Mouse (Mus musculus) embryonic facial prominence, embryonic 15.5 days (tissue): Measurements from ENCODE around the gene Sf3b3. TPM values are rescaled to one million over a fixed set of nuclear protein-coding genes. Genes with fewer than 3 reads are reported as not detected.
"Not testable (repeated sequence)": the region's sequence is repeated elsewhere in the genome, so short reads cannot be mapped to it uniquely, and the experiment has no call there.

ENCODE experiments used
- ATAC-seq: fragments of 200-750 bp; cut with Nextera tagmentation; 2 replicates; pipeline ENCODE4 v1.8.0; 2017; ENCODE audit warnings: low read depth, moderate TSS enrichment; ENCODE audit not compliant: insufficient number of reproducible peaks, low FRiP score, low TSS enrichment
- H3K27ac ChIP-seq: fragments of 300-500 bp; sonication (generic); replicated peaks from 2 replicates; pipeline ENCODE4 v1.5.1; 2015; ENCODE audit warnings: mild to moderate bottlenecking, inconsistent platforms
- H3K27me3 ChIP-seq: fragments of 300-500 bp; sonication (generic); 2 replicates; pipeline ENCODE4 v1.6.1; 2015; ENCODE audit warnings: inconsistent platforms
- H3K36me3 ChIP-seq: fragments of 300-500 bp; sonication (generic); 2 replicates; pipeline ENCODE4 v1.6.1; 2015; ENCODE audit warnings: mild to moderate bottlenecking, inconsistent platforms
- H3K4me1 ChIP-seq: fragments of 300-500 bp; sonication (generic); 2 replicates; pipeline ENCODE4 v1.6.1; 2015; ENCODE audit warnings: inconsistent platforms
- H3K4me2 ChIP-seq: fragments of 300-500 bp; sonication (generic); replicated peaks from 2 replicates; pipeline ENCODE4 v1.6.1; 2015; ENCODE audit warnings: mild to moderate bottlenecking, inconsistent platforms
- H3K4me3 ChIP-seq: fragments of 300-500 bp; sonication (generic); replicated peaks from 2 replicates; pipeline ENCODE4 v1.5.1; 2015; ENCODE audit warnings: mild to moderate bottlenecking, inconsistent platforms
- H3K9ac ChIP-seq: fragments of 300-500 bp; sonication (generic); 2 replicates; pipeline ENCODE4 v1.6.1; 2015; ENCODE audit warnings: inconsistent platforms
- H3K9me3 ChIP-seq: fragments of 300-500 bp; sonication (generic); replicated peaks from 2 replicates; pipeline ENCODE4 v1.6.1; 2016; ENCODE audit warnings: inconsistent platforms
- WGBS: fragments of 180-500 bp; shearing (Covaris S2); methylation state at CpG from one replicate; pipeline ENCODE4 v1.1.7; 2015; 5-methylcytosine and 5-hydroxymethylcytosine counted together
- polyA plus RNA-seq: library from polyadenylated mRNA; unstranded; fragments of >200 nt; fragmentation: Nextera tagmentation; extraction: Ambion mirVana; gene quantifications from 2 replicates; pipeline ENCODE4 v1.2.1, GENCODE M21; 2015

Sf3b3 gene
- polyA plus RNA-seq, 1 experiment from 2014 or later = 130 TPM

- H3K4me3 ChIP-seq = no peak overlapping the region
- H3K9ac ChIP-seq = no peak overlapping the region
- ATAC-seq = no peak
- H3K27ac ChIP-seq = peak overlapping the region; percentile 58
- H3K9me3 ChIP-seq = no peaks in the 10 kb centered on the region
- WGBS = 50% methylated on average over 12 of the region's 12 CpGs
- H3K36me3 ChIP-seq = no peaks in the 10 kb centered on the region
- peaks cover 38% of the 10 kb centered on the region for H3K4me1 ChIP-seq
- no peak overlapping the region; the same call in 1 of the 2 replicates for H3K4me2 ChIP-seq
- H3K27me3 ChIP-seq = no peaks in the 10 kb centered on the region
Observed at GRCm38 (mm10) chr8:110788981-110789380, 57.6 kb downstream of the Sf3b3 start.

- ATAC-seq = no peak
- H3K36me3 ChIP-seq = no peaks in the 10 kb centered on the region
- no peaks in the 10 kb centered on the region for H3K9me3 ChIP-seq
- H3K9ac ChIP-seq = no peak overlapping the region
- H3K27ac ChIP-seq = no peak overlapping the region
- H3K4me2 ChIP-seq = no peak overlapping the region
- WGBS = 59% methylated on average over 9 of the region's 9 CpGs
- peaks cover 24% of the 10 kb centered on the region for H3K4me1 ChIP-seq
- H3K27me3 ChIP-seq = no peaks in the 10 kb centered on the region
- no peak overlapping the region for H3K4me3 ChIP-seq
Observed at GRCm38 (mm10) chr8:110787411-110787954, 59.1 kb downstream of the Sf3b3 start.

DNA sequence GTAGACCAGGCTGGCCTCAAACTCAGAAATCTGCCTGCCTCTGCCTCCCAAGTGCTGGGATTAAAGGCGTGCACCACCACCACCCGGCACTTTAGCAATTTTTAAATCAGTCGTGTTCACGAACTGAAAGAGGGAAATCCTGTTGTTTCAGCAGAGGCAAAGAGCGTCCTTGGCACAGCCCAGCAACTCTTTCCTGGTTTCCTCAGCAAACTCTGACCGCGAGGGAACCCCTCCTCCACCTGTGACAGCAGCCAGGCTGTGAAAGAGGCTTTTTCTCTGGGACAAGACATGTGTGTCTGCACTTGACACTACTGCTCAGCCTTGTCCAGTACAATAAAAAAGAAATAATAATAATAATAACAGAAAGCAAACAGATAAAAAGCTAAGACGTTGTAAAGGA lies 59.7 kb downstream of the Sf3b3 start:
- H3K27ac ChIP-seq = no peak overlapping the region
- ATAC-seq = no peak
- H3K4me3 ChIP-seq = no peak overlapping the region
- no peaks in the 10 kb centered on the region for H3K36me3 ChIP-seq
- no peaks in the 10 kb centered on the region for H3K27me3 ChIP-seq
- 78% methylated on average over 8 of the region's 8 CpGs for WGBS
- peaks cover 24% of the 10 kb centered on the region for H3K4me1 ChIP-seq
- H3K4me2 ChIP-seq = no peak overlapping the region
- H3K9me3 ChIP-seq = no peaks in the 10 kb centered on the region
- H3K9ac ChIP-seq = no peak overlapping the region

- WGBS = 78% methylated on average over 7 of the region's 7 CpGs
- H3K27ac ChIP-seq, H3K9me3 ChIP-seq, H3K4me3 ChIP-seq, H3K9ac ChIP-seq, H3K36me3 ChIP-seq, H3K4me2 ChIP-seq, H3K27me3 ChIP-seq, ATAC-seq: not testable (repeated sequence)
- peaks cover 24% of the 10 kb centered on the region for H3K4me1 ChIP-seq
Observed at GRCm38 (mm10) chr8:110786501-110786900, 60.1 kb downstream of the Sf3b3 start.

GRCm38 (mm10) chr8:110785366-110785765 lies 61.2 kb downstream of the Sf3b3 start:
- no peak overlapping the region for H3K4me3 ChIP-seq
- no peak for ATAC-seq
- H3K27me3 ChIP-seq = no peaks in the 10 kb centered on the region
- no peaks in the 10 kb centered on the region for H3K9me3 ChIP-seq
- no peak overlapping the region for H3K4me2 ChIP-seq
- no peak overlapping the region for H3K9ac ChIP-seq
- H3K36me3 ChIP-seq = no peaks in the 10 kb centered on the region
- 65% methylated on average over 2 of the region's 2 CpGs for WGBS
- H3K4me1 ChIP-seq = peaks cover 16% of the 10 kb centered on the region
- H3K27ac ChIP-seq = no peak overlapping the region

- no peaks in the 10 kb centered on the region for H3K9me3 ChIP-seq
- no peak overlapping the region for H3K4me2 ChIP-seq
- H3K4me1 ChIP-seq = no peaks in the 10 kb centered on the region
- no peak overlapping the region for H3K27ac ChIP-seq
- no peaks in the 10 kb centered on the region for H3K36me3 ChIP-seq
- no peak overlapping the region for H3K9ac ChIP-seq
- ATAC-seq = no peak
- H3K27me3 ChIP-seq = no peaks in the 10 kb centered on the region
- WGBS = 70% methylated on average over 13 of the region's 13 CpGs
- no peak overlapping the region for H3K4me3 ChIP-seq
Observed at GRCm38 (mm10) chr8:110779924-110780718, 66.5 kb downstream of the Sf3b3 start.

GRCm38 (mm10) chr8:110776335-110776734 lies 70.3 kb downstream of the Sf3b3 start:
- ATAC-seq = no peak
- H3K9ac ChIP-seq = no peak overlapping the region
- H3K27me3 ChIP-seq = no peaks in the 10 kb centered on the region
- no peaks in the 10 kb centered on the region for H3K9me3 ChIP-seq
- H3K4me2 ChIP-seq = no peak overlapping the region
- H3K4me3 ChIP-seq = no peak overlapping the region
- H3K4me1 ChIP-seq = no peaks in the 10 kb centered on the region
- H3K27ac ChIP-seq = no peak overlapping the region
- WGBS = 94% methylated on average over 3 of the region's 3 CpGs
- H3K36me3 ChIP-seq = no peaks in the 10 kb centered on the region

DNA sequence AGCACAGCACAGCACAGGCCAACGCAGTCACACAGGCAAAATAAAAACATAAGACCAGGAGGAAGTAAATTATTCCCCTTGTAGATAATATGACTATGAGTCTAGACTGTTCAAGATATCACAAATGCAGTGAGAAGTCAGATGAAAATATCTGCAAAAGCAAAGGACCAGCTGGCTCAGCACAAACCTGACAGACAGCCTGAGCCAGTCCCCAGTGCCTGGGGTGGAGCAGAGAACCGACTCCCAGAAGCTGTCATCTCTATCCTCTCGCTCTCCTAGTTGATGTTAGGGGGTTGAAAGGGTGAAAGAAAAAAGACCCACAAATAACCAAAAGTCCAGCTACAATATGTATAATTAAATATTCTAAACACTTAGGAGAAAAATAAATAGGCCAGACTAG lies 70.9 kb downstream of the Sf3b3 start:
- WGBS = 76% methylated on average over 3 of the region's 3 CpGs
- ATAC-seq = no peak
- H3K4me3 ChIP-seq = no peak overlapping the region
- H3K27me3 ChIP-seq = no peaks in the 10 kb centered on the region
- no peak overlapping the region for H3K27ac ChIP-seq
- H3K4me2 ChIP-seq = no peak overlapping the region
- no peaks in the 10 kb centered on the region for H3K9me3 ChIP-seq
- no peak overlapping the region for H3K9ac ChIP-seq
- H3K36me3 ChIP-seq = no peaks in the 10 kb centered on the region
- H3K4me1 ChIP-seq = no peaks in the 10 kb centered on the region

GRCm38 (mm10) chr8:110775316-110775715 lies 71.3 kb downstream of the Sf3b3 start:
- no peak overlapping the region for H3K4me2 ChIP-seq
- no peaks in the 10 kb centered on the region for H3K27me3 ChIP-seq
- whole genome bisulfite sequencing = 76% methylated on average over 8 of the region's 8 CpGs
- H3K9me3 ChIP-seq = no peaks in the 10 kb centered on the region
- no peak for ATAC-seq
- no peaks in the 10 kb centered on the region for H3K4me1 ChIP-seq
- H3K9ac ChIP-seq = no peak overlapping the region
- H3K36me3 ChIP-seq = no peaks in the 10 kb centered on the region
- H3K4me3 ChIP-seq = no peak overlapping the region
- H3K27ac ChIP-seq = no peak overlapping the region

DNA sequence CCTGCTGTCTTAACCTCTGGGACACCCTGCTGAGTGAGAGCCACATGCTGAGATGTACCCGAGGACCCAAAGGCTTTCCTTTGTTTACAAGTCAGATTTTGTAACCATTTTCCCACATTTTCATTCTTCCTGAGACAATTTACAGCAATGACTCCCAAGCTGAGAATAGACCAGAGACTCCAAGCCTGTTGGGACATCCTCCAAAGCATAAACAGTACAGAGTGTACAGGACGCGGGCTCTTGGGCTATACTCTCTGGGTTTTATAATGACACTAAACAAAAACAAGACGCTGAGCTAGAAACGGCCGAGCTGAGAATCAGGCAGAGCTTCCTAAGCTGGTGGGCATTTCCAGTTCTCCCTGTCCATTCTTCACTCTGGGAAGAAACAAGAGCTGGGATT lies 71.9 kb downstream of the Sf3b3 start:
- no peaks in the 10 kb centered on the region for H3K27me3 ChIP-seq
- no peak overlapping the region for H3K4me3 ChIP-seq
- no peak overlapping the region for H3K9ac ChIP-seq
- H3K27ac ChIP-seq = no peak overlapping the region
- no peaks in the 10 kb centered on the region for H3K4me1 ChIP-seq
- no peaks in the 10 kb centered on the region for H3K36me3 ChIP-seq
- 74% methylated on average over 6 of the region's 6 CpGs for WGBS
- ATAC-seq = no peak
- no peaks in the 10 kb centered on the region for H3K9me3 ChIP-seq
- H3K4me2 ChIP-seq = no peak overlapping the region

DNA sequence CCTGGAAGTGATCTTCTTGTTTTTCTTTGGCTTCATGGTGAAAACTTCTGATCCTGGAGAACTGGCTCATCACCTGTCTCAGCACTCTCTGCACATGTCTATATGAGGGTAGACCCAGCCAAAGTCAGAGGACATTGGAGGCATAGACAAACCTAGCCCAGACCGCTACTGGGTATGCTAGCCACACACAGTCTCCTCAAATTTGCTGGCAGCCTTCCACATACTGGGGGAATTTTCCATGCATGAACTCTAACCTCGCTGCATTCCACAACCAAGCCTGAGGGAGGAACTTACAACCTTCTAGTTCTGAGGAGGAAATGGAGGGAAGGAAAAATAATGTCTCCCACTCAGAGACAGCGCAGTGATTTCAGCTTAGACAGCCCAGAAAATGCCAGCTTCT lies 72.5 kb downstream of the Sf3b3 start:
- Histone ChIP-seq H3K4me1 (no peaks in the 10 kb centered on the region), H3K4me2 (no peak overlapping the region), H3K27me3 (no peaks in the 10 kb centered on the region), H3K9ac (no peak overlapping the region), H3K9me3 (no peaks in the 10 kb centered on the region), H3K36me3 (no peaks in the 10 kb centered on the region), H3K4me3 (no peak overlapping the region), H3K27ac (no peak overlapping the region)
- 48% methylated on average over 3 of the region's 3 CpGs for WGBS
- ATAC-seq = no peak

DNA sequence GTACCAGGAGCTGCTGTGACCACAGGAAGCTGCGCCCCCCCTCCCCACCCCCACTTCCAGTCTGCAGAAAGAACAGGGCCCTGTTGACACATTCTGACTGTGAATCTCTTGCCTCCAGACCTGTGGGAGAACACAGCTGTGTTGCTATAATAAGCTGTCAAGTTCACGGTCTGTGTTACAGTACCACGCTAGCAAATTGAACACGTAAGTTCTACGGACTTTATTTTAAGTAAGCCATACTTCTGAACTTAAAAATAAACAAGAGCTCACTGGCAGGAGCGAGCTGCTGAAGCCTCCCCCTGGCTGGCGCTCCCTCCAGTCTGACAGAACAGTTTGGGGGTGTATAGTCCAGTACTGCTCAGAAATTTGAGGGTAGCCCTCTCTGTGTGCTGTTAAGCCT lies 74.1 kb downstream of the Sf3b3 start:
- H3K27ac ChIP-seq = no peak overlapping the region
- no peak for ATAC-seq
- WGBS = 51% methylated on average over 7 of the region's 7 CpGs

More for the DNA sequence above, 74.1 kb downstream of the Sf3b3 start:
- Histone ChIP-seq H3K27me3 (no peaks in the 10 kb centered on the region), H3K4me1 (no peaks in the 10 kb centered on the region), H3K4me3 (no peak overlapping the region), H3K36me3 (no peaks in the 10 kb centered on the region), H3K9me3 (no peaks in the 10 kb centered on the region), H3K9ac (no peak overlapping the region), H3K4me2 (no peak overlapping the region)
